Mouse (Mus musculus) left cerebral cortex, adult 9 months (tissue): Measurements from ENCODE around the gene Axin1.

Experiments
- DNase-seq, 2 experiments: peaks; one replicate each; pipeline ENCODE4 v3.0.0; 2022; ENCODE audit warnings: low spot score in 2 of 2

Gene Axin1

DNA sequence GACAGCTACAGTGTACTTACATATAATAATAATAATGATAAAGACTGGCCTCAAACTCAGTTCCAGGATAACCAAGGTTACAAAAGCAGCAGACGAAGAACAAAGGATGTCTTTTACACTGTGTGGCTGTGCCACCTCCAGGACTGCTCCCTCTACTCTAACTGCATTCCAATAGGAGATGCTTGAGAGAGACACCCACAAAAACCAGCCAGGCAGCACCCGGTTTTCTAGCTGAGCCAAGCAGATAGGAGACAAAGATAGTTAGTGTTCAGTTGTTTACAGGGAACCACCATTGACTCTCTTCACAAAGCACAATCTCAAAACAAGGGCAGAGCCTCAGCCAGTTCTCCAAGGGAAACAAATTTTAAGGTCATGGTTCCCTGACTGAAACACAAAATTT, 101.1 kb downstream of the Axin1 start:
- peak in 1 of 2 experiments; percentile 13 for DNase-seq

GRCm38 (mm10) chr17:26240120-26240790, 101.8 kb downstream of the Axin1 start:
- no peak for DNase-seq

DNA sequence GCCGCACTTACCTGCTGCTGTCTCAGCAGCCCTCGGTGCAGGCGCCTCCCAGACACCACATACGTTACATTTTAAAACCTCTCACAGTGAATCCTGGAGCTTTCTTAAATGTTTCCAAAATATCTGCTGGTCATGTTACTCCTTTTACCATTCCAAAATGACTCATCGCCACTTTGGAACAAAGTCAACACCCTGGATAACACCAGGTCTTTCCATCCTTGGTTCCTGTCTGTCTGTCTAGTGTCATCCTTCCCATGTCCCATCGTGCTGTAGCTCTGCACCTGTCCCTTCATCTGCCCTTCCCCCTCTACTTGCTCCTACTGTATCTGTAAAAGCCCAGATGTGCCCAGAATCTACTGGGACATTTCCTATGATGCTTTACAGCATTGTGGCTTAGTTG, 102.5 kb downstream of the Axin1 start:
- no peak for DNase-seq

- DNase-seq = no peak
These were observed 105.1 kb downstream of the Axin1 start for GRCm38 (mm10) chr17:26243471-26244100.

DNA sequence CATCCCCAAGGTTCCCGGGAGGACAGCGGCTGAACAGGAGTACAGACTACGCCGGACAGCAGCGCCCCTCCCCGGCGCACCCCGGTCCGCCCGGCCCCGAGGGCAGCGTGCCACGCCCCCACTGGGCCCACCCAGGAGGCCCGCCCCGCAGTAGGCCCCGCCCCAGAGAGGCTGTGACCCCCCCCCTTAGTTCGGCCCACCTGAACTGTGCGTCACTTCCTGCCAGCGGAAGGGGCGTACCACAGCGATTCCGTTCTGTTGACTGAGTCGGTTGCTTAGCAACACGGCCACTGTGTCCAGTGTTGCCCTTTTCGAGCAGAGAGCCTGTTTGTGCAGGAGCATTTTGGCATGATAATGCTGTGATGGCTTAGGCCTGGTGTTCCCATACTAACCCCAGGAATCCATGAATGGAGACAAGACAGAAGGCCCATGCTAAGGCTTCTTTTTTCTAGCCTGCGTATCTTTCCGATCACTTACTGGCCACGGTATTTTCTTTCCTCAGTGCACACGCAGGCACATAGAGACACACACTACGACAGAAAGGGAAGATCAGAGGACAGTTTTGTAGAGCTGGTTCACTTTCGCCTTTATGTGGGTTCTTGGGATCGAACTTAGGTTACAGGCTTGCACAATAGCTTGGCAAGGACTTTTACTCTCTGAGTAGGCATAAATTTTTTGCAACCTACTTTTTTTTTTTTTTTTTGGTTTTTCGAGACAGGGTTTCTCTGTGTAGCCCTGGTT, 105.8 kb downstream of the Axin1 start, which contains the start of gene Fam234a:
Fam234a (minus strand) TSS at position 142 of the 741 bp plus-strand sequence.
- peak; percentile 79 to 91 for DNase-seq
